Mouse (Mus musculus): ENCODE results near the gene Slc44a3.
"Not testable (repeated sequence)": the region's sequence is repeated elsewhere in the genome, so short reads cannot be mapped to it uniquely, and the experiment has no call there.

Gene Slc44a3

DNA sequence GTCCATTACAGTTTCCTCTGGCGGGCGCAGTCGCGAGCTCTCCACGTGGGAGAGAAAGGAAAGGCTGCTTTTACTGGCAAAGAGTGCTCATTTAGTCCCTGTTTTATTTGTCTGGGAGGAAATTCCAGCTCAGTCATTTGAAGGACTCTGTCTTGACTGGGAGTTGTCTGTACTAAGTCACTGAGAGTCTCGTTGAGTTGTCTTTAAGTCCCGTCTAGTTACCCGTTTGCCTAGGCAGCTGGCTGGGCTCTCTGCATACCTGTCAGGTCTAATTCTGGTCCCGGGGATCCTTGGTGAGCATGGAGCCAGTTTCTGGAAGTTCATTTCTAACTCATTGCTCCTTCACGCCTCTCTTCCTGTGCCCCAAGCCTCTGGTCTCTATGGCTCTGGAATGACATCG, 20.5 kb upstream of the Slc44a3 start:
- no peak for DNase-seq (ENCODE audit: low read depth)

DNA sequence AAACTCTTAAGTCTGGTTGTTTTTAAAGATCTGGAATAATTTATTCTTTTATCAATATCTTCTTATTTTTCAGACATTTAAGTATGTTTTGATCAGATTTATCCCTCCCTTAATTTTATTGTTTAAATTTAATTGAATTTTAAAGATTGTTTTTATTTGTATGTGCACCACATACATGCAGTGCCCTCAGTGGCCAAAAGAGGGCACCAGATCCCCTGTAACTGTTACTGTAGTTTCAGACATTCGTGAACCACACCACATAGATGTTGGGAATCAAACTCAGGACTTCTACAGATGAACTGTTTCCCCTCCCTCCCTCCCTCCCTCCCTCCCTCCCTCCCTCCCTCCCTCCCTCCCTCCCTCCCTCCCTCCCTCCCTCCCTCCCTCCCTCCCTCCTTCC, 18.2 kb upstream of the Slc44a3 start:
- DNase-seq (ENCODE audit: low read depth) = peak; percentile 55

DNA sequence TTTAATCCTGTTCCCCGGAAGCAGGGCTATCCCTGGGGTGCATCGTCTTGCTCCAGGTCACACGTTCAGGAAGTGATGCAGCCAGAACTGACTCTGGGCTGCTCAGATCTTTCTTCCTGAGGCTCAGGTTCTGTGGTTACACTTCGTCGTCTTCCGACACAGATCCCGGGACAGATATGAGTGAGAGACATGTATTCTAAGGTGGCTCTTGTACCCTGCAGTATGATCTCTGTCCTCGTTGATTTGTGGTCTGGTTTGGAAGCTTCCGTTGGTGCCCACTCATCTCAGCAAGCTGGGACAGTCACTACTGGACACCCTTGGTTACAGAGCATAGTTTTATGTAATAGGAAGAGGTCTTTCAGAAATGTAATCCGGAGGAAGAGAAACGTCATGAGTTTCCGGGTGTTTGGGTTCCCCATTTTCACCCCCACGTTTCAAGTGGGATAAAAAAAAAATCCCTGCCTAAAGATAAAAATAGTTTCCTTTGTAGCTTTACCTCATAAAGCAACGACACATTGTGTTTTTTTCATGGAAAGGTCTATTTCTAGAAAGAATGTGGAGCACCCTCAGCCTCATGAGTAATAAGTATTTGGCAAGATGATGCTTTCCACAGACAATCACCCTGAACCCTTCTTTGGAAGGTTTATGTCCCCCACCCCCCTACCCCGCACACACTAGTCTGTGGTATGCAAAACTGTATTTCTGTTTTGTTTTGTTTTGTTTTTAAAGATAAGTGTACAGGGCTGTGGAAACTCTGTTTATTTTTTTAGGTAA, 15.8 kb upstream of the Slc44a3 start:
- peak; percentile 94 for DNase-seq (ENCODE audit: low read depth)

DNA sequence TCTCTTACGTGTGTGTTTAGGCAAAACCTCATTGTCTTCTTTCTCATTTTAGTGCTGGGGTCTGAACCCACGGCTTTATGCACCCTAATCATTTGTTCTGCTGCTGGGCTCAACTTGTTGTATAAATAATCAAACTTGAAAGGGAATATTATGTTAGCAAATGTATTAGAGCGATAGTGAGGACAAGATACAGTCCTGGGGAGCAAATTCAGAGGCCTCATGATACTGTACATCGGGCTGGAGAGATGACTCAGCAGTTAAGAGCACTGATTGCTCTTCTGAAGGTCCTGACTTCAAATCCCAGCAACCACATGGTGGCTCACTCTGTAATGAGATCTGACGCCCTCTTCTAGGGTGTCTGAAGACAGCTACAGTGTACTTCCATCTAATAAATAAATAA, 8.4 kb upstream of the Slc44a3 start:
- DNase-seq (ENCODE audit: low read depth) = no peak

DNA sequence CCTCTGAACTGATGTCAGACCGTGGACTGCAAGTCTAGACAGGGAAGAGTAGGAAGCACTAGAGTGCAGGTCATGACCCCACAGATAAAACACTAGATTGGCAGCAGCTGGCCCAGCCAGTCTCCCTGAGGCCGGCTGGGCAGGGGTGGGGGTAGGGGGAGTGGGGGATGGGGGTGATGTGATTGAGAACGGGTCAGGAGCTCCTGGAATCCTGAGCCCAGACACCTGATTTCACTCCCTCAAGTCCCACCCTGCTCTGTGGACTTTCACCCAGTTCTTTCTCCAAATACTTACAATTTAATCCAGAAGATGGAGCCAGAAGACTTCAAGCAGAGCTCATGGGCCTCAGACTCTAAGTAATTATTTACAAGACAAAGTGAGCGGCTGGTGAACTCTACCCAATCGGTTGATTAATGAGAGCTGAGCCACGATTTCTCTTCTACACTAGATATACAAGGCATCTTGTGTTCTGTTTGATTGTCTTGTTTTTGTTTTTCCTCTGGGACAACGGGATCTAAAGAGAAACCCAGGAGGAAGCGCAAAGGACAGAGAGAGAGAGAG, 7.7 kb upstream of the Slc44a3 start:
- DNase-seq (ENCODE audit: low read depth) = peak; percentile 57

DNA sequence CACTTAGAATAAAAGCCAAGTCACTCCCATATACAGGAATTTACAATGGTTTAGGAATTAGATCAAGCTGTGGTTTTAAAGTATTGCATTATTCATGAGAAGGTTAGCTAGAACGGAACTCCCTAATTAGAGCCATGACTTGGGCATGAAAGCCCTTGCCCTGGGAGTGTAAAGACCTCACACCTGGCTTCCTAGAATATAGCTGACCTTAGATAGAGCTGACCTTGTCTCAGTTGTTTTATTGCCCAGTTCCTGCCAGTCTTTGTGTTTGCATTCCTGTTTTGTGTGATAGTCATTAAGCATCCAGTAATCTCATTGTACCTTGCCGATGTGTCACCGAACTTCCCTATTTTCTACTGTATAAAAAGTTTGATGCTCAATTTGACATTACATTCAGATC, 6.6 kb upstream of the Slc44a3 start:
- DNase-seq (ENCODE audit: low read depth) = not testable (repeated sequence)

DNA sequence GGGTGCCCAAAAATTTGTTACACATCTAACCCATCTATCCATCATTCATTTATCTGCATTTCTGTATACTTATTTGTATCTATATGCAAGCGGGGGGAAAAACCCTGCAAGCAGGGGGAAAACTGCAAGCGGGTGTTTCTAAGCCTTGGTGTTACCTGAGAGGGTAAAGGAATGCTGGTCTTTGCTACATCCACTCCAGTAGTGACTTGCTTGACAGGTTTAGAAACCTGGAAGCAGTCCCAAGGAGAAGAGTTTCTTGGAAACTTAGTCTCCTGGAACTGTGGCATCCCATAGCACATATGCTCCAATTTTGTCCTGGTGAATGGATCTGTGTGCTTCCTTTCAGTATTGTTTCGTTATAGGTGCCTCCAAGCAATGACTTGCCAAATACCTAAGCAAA, 5.8 kb upstream of the Slc44a3 start:
- no peak for DNase-seq (ENCODE audit: low read depth)

DNA sequence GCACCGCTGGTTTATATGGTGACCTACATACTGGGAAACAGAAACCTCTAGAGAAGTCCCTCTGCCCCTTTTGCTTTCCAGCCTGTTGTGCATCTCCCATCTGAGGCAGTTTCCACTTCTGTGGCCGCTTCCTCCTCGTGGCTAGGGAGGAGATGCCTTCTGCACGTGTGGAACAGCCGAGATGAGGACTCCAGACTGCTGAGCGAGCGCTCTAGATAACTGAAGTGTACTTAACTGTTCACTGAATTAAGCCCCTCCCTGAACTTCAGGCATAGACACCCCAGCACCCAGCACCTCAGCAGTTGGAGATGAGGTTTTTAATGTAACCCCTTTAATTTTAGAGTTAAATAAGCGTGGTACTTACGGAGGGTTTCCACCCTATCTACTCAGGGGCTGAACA, 4.6 kb upstream of the Slc44a3 start:
- peak; percentile 43 for DNase-seq (ENCODE audit: low read depth)

DNA sequence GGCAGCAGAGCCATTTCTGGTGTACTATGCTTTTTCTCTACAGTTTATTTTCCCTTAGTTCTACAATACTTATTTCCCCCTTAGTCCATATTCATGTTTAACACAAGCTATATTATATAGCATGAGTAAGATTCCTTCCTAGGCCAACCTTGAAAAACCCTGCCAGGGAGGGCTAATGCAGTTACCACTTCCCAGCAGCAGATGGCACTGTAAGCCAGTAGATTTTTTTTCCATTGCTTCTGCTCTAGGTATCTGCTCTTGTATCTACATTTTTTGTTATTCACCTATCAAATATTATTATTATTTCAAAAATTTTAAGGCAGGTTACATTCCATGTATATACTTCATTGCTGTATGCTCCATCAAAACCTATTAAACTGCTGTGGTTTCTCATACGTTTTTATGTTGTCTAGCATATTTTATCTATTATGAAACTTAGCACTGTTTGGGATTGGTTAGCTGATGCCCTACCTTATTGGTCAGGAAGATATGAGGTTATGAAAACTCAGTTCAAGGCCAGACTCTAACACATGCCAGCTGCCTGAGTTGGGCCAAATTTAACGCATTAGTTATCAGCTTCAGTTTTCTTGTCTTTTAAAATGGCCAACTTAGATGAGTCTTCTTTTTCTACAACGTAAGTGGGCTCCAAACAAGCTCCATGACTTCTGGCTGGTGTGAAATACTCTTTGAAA, 3.8 kb upstream of the Slc44a3 start:
- peak; percentile 64 for DNase-seq (ENCODE audit: low read depth)

DNA sequence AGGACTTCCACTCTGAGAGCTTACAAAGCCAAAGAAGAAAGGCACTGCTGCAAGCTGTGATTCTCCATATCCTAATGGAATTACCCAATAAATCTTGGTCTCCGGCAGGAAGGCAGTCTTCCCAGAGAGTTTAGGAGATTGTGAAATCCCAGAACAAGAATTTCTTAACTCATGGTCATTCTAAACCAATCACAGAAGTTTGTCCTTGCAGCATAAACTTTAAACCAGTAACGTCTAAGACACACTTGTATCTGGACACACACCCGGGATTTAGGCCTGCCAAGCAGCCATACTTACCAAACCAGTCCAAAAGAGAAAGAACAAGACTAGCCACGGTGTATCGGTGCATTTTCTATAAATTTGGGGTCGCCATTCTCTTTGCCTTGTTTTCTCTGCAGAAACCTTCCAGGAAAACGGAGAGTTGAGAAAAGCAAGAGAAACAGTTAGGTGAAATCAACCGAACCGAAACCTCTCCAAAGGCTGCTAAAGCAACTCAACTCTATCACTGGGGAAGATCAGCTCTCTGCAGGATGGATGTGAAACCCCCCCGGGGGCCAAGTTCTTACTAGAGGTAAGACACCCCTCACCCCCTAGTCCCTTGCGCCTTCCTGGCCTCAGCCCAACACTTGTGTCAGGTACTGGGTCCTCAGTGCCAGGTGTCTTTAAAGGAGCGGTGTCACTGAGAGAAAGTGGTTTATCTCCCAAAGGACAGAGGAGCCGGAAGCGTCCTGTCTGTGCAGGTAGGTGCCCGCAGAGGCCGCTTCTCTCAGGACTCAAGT, 645 bp downstream of the Slc44a3 start:
- no peak for DNase-seq (ENCODE audit: low read depth)

DNA sequence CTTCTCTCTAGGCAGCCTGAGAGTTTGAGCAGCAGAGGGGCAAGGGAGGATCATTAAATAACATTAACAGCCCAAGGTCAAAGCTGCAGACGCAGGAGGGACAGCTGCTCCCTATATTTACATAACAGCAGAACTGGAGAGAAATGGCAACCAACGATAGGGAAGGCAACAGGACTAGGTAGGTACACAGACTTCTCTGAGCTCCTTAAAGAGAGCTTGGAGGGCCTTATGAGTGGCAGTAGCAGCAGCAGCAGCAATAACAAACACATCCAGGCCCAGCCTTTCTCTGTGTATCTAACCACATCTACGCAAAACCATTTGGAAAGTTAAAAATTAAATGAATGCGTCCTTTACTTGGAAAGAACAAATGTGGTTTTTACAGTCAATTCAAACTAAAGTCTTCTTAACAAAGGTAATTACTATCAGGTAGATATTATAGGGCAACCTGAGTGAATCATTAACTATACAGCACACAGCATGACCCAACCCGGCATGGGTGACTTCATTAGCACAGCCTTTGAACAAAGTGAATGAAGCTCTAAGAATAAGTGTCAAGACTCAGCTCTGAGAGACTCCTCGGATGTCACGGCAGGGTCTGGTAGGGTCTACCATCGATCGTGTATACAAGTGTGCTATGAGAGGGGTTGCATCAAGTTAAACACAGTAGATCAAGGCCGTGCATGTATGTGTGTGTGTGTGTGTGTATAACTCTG, 1.5 kb downstream of the Slc44a3 start:
- no peak for DNase-seq (ENCODE audit: low read depth)

DNA sequence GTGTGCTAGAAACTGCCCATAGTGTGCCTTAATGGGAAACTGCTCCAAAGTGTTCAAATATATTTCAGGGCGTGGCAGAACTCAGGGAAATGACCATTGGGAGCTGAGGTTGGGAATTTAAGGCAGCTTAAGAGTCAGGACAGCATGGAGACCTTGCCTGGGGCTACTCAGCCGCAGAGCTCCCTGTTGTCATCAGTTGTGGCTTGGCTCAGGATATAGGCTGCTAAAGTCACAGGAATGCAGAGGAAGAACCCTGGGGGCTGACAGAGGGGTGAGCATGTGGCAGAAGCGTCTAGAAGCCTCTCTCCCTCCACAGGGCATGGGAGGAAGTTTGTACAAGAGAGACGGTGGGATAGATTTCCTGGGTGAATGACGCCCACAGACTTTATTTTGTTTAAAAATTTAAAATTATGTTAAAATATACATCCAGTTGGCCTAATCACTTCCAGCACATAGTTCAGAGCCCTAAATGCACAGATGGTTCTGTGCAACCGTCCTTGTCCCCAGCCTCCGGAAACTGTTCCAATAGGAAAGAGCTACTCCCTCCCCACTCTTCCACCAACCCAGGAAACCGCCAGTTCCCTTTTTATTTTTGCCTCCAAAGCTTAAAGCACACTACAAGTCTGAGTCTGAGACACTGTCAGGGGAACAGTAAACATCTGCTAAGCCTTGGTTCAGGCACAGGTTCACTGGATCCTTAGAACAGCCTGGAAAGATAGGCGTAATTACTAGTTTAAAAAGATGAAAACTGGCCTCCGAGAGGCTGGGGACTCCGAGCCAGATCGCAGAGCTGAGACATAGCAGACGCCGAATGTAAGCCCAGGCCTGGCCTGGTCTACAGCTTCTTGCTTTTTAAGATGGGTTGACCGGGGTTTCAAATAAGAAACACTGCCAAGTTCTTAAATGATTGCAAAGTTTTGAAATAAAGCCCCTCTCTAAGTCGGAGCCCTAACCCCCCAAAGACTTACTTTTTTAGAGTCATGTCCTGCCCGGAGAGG, 5.8 kb downstream of the Slc44a3 start:
- no peak for DNase-seq (ENCODE audit: low read depth)

DNA sequence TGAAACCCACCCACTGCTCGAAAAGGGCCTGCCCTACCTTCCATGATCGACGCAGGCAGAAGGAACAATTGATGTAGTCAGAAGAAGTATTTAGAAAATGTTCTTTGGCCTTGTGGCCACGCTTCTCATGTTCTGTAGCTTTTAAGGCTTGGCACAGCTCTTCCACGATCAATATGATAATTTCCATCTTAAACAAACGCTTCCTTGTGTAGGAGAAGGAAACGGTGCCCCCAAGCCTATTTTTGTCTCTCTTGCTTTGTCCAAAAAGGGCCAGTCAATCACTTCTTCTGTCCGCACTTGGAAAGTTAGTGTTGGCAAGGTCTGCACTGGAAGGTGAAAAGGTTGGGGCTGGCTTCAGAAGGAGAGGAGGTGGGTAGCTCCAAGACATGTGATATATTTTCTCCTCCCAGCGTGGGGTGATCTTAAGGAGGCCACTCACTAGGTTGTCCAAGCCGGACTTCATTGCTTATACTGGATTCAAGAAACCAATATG, 10.5 kb downstream of the Slc44a3 start:
- no peak for DNase-seq (ENCODE audit: low read depth)

DNA sequence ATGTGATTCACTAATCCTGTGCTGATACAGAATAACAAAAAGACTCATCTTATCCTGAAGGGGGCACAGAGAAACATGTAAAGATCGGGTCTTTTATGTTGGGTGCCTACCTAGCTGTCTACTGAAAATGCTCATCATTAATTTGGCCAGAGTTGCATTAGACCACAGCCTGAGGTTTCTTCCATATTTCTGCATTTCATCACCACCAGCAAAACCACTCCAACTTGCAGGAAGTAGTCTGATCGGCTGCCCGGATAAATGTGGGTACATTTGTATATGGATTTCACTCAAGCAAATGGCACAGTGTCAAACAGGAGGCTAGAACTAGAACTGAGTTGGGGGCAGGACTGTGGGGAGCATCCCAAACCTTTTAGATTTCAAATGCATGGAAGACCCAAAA, 11.1 kb downstream of the Slc44a3 start:
- peak; percentile 60 for DNase-seq (ENCODE audit: low read depth)

DNA sequence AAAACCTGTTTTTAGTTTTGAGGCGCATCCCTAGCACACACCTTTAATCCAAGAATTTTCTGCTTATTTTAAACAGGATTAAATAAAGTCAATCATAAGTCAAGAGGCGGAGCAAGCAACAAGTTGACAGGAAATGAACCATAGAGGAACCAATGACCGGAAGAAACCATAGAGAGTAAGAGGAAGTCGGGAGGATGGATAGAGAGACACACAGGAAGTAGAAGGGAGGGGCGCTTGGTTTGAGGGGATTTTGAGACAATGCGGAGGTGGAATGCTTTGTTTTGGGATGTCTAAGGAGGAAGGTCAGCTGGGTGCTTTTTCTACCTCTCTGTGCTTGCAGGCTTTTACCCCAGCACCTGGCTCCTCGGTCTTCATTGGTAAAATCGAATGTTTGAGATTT, 15.2 kb downstream of the Slc44a3 start:
- peak; percentile 38 for DNase-seq (ENCODE audit: low read depth)

DNA sequence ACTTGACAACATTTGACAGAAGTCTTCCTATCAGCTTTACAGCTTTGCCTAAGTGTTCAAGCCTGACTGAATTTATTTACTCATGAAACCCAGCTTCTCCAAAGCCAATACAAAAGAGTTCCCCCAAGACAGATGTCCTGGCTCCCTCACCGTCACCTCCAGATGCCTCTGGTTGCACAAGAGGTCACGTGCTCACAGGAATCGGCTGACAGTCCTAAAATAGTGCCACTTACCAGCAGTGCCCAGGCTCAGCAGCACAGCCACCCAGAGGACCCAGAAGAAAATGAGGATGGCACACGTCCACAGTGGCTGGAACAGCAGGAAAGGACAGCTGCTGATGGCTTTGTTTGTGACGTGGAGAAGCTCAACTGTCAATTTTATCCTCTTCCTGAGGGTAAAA, 23.1 kb downstream of the Slc44a3 start:
- peak; percentile 52 for DNase-seq (ENCODE audit: low read depth)

DNA sequence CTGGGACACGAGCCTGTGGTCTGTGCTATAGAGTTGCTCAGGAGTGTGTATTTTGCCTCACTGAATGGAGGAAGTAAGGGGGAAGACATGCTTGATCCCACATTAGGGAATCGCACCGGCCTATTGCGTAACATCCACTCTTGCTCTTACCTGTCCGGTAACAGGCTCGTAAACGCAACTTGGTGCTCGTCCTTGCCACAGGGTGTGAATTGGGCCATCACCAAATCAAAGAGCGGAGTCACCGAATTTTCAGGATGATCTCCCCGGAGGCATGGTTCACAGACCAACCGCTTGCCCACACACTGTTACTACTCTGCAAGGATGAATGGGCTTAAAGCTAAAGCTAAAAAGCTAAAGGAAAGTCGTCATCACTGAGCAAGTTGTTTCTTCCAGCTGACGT, 24.5 kb downstream of the Slc44a3 start:
- DNase-seq (ENCODE audit: low read depth) = no peak

DNA sequence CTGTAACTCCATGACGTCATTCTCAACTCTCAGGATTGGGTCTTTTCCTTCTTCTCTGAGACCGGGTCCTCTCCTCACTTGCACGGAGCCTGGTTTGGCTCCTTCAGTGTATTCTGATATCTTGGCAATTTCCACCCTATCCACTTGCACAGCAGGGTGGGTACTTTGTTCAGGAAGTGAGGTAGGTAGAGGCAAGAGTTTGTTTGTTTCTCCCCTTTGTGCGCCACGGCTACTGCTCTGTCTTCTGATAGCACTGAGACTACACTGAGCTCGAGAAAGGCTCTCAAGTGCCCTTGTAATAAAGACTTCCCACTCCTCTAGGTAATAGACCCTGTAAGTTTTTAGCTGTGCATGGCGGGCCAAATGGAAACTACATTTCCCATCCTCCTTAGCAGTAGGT, 25.4 kb downstream of the Slc44a3 start:
- no peak for DNase-seq (ENCODE audit: low read depth)

DNA sequence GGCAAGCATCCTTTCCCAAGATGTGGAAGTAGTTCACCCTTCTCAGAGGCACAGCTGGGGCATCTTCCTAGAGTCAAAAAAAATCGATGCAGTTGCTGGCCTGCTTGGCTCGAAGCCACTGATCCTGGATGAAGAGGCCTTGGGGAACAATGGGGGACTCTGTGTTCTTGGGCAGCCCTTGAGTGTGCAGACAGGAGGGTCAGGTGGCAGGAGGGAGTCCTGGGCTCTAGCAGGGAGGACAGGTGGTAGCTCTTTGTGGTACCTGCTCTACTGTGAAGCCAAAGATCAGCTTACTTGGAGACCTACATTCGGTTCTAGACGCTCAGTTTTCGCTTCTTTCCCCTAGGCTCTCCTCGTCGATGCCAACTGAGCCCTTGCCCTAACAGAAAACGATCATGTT, 26.0 kb downstream of the Slc44a3 start:
- no peak for DNase-seq (ENCODE audit: low read depth)

DNA sequence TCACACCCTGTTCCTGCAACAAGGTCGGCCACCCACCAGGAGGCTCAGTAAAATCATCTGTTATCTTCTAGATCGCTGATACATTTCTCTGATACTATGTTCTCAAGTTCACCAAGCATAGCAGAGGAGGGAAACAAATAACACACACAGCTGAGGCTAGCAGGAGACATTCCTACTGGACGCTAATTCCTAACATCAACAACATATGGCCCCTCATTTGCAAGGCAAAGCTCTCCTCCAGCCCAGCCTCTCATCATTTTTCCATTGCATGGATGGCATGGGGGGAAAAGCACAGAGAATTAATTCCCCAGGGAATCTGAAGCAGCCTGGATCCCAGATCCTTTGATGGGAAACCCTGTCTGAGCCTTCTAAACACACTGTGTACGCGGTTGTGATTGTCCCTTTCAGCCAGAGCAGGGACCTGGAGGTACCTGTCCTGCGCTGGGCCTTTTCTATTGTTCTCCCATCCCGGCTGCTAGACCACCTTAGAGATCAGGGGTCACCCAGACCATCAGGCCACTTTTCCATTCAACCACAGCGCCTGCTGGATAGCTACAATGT, 27.2 kb downstream of the Slc44a3 start:
- DNase-seq (ENCODE audit: low read depth) = no peak
